Mouse (Mus musculus): ENCODE results near the gene Peli1.

Peli1 gene

DNA sequence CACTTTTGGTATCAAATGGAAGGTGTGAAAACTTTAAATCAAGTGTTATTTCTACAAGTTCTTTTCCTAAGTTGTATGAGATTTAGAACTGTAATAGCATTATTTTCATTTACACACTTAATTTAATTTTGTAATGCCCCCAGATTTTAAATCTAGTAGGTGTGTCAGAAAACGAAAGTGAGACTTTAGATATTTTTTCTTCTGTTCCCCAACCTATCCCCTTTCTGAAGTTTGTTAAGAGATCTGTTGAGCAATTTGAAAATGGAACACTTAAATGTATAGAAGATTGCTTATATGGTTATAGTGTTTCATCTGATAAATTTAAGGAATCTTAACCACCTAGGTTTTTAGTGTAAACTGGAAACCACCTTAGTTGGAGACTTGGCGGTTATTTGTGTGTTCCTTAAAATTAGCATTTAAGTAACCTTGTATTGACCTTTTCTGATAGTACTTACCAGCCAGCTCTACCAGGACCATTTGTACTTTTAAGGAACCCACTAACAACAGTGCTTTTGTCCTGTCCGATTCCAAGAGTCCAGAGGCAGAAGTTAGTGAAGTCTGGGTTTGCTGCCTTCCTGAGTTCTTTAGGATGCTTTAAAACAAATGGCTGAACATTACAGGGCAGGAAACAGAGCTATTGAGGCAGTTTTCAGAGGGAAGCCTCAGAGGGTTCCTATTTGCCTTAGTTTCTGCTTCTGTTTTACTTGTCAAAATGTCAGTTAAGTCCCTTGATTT, 2.2 kb downstream of the Peli1 start:
- DNase-seq, result no peak

- peak in 1 of 2 experiments; percentile 25 for DNase-seq
Measured at GRCm38 (mm10) chr11:21096590-21096989, 5.5 kb downstream of the Peli1 start.

GRCm38 (mm10) chr11:21098457-21098856, 7.4 kb downstream of the Peli1 start:
- no peak for DNase-seq

DNA sequence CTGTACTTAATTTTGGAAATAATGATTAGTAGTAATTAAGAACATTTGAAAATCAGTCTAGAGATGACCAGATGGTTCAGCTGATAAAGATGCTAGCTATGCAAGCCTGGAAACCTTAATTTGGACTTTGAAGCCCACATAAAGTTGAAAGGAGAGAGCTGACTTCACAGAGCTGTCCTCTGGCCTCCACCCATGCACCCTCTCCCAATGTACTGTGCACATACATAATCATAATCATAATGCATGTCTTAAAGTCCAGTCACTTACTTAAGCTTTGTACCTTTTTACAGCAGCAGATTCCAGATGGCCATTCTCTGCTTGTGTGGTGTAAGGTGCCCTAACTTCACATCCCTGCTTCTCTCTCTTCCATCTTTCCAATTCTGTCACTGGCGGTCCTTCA, 9.6 kb downstream of the Peli1 start:
- no peak for DNase-seq

DNA sequence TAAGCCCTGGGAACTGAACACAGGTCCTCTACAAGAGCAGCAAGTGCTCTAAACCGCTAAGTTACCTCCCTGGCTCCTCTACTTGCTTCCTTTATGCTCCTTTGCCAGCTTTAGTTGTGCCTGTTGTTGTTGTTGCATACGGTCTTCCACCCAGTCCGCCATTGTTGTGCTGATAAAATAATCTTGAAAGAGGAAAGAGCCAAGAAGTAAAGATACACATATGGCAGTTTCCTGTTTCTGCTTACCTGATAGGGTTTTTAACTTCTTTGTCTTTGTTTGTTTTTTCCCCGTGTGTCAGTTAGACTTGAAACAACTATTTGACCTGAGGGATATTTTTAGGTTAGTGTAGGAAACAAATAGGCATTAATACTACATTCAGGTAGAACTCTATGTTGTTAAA, 10.2 kb downstream of the Peli1 start:
- no peak for DNase-seq

GRCm38 (mm10) chr11:21102273-21103005, 11.3 kb downstream of the Peli1 start:
- DNase-seq, result no peak

GRCm38 (mm10) chr11:21103186-21103585, 12.1 kb downstream of the Peli1 start:
- DNase-seq, result no peak

DNA sequence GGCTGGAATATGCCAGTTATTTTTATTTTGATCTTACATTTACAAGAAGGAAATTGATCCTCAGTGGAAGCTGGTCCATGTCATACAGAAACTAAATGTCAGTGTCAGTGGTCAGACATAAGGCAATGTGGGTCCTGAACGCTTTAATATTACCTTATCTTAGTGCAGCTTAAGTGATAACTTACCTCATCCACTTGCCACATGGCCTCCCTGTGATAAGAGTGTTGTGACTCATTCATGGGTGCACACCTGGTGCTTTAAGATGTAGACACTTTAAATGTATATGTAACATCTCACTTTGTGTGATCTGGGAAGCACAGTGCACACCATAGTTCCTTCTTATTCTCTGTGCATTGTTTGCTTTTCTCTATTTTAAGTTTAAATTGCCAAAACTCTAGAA, 14.3 kb downstream of the Peli1 start:
- DNase-seq, result no peak

- no peak for DNase-seq
Measured at GRCm38 (mm10) chr11:21107120-21107519, 16.0 kb downstream of the Peli1 start.

DNA sequence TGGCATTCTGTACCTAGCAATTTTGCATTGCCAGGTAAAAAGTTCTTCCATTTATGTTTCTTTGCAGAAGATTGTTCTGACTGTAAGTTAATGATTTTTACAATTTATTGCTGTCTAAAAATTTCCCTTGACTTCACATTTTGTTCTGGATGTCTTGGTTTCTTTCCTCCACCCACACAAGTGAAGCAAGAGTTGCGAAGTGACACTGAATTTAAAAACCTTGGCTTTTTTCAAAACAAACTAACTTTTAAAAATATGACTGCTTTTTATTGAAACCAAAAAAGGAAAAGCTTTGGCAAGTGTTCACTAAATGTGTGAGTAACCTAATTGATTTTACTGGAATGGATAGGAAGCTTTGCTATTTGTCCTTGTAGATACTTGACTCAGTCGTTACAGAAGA, 18.2 kb downstream of the Peli1 start:
- no peak for DNase-seq

DNA sequence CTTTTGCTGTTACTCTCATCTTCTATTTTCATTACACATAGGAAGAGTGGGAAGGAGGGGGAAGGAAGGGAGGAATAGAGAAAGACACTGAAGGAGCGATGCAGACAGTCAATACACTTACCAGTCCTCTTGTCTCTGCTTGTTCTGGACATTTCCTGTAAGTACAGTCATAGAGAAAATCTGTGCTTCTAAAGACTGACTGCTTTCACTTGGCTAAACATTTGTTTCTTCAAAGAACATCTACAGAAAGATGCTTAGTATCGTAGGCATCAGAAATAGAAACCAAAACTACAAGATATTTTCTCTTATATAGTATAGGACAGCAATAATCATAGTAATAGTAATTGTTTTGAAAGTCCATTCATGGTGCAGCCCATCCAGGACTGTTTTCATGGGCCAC, 23.4 kb downstream of the Peli1 start:
- no peak for DNase-seq

- no peak for DNase-seq
Measured at GRCm38 (mm10) chr11:21115804-21116203, 24.7 kb downstream of the Peli1 start.

GRCm38 (mm10) chr11:21116623-21117295, 25.7 kb downstream of the Peli1 start:
- DNase-seq, result no peak

- DNase-seq, result no peak
Measured at GRCm38 (mm10) chr11:21121737-21122136, 30.6 kb downstream of the Peli1 start.

DNA sequence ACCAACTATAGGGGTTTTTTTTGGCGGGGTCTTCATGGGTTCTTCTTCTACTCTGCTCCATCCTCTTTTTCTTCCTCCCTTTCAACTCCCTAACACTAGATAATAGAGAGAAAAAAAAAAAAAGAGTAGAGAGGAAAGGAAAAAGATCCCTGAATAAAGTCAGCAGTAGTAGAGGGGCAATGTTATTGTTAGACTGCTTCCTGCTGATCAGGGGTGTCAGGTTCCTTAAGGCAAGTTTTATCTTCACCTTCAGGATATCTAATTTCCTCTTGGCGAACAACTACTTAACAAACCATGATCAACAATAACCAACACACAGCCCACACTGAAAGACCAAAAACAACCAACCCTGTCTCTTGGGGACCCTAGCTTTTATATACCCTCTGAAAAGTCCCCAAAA, 31.3 kb downstream of the Peli1 start:
- DNase-seq, result no peak

DNA sequence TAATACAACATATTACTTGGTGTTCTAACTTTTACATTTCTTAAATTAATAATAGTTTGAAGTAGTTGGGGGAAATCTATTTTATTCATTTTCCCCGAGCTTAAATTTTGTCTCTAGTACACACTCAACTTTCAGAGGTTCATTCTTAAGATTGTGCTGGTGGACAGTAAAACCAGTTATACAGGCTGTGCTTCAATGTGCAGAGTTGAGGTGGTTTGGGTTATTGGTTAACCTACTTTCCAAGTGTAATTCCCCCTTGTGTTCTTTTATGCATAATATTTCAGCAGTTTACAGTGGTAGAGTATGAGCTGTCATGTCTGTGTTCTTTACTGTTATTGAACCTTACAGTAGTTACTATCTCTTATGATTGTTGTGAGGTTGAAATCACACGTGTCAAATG, 40.6 kb downstream of the Peli1 start:
- no peak for DNase-seq

- DNase-seq, result no peak
Measured at GRCm38 (mm10) chr11:21134875-21135451, 43.9 kb downstream of the Peli1 start.

DNA sequence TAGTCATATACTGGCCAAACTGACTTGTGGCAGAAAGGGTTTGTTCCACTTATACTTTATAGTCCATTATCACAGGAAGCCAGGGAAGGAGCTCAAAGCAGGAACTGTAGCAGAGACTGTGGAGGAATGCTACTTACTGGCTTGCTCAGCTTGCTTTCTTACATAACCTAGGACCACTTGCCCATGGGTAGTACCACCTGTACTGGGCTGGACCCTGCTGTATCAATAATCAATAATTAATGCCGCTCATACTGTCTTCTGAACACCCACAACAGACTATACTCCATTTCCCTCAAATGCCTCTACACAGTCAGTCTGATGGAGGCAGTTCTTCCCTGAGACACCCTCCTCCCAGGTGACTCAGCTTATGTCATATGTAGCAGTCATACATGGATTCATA, 48.4 kb downstream of the Peli1 start:
- DNase-seq, result no peak

- no peak for DNase-seq
Measured at GRCm38 (mm10) chr11:21141242-21141641, 50.2 kb downstream of the Peli1 start.

- DNase-seq, result no peak
Measured at GRCm38 (mm10) chr11:21141755-21142154, 50.7 kb downstream of the Peli1 start.

- DNase-seq, result no peak
Measured at GRCm38 (mm10) chr11:21149476-21149875, 58.4 kb downstream of the Peli1 start.

GRCm38 (mm10) chr11:21150316-21150715, 59.2 kb downstream of the Peli1 start:
- no peak for DNase-seq

GRCm38 (mm10) chr11:21151672-21152071, 60.6 kb downstream of the Peli1 start:
- DNase-seq, result no peak

DNA sequence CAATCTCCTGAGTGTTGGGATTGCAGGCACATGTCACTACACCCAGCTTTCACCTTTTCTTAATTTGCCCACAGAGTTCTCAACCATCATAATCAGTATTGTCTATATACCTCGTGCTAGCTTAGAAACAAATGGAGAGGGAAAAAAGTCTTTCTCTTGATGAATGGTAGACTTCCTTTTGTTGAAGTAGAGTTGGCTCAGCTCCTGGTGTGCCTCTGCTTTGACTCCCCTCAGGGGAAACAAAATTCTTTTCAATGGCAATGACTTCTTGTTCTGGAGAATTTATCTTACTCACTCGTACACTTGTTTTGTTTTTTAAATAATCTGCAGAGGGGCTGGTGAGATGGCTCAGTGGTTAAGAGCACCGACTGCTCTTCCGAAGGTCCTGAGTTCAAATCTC, 62.0 kb downstream of the Peli1 start:
- no peak for DNase-seq

Data from spleen, adult 18-20 months (tissue).